Mouse (Mus musculus) heart, embryonic 14.5 days (tissue): ENCODE data around the gene Pccb. TPM values are rescaled to one million over a fixed set of nuclear protein-coding genes. Genes with fewer than 3 reads are reported as not detected.

Experiments used
- ATAC-seq: fragments of 200-750 bp; cut with Nextera tagmentation; 2 replicates; pipeline ENCODE4 v1.8.0; 2017; ENCODE audit warnings: low read depth, moderate TSS enrichment; ENCODE audit not compliant: insufficient number of reproducible peaks, insufficient read depth, low FRiP score
- H3K27ac ChIP-seq, 2 experiments: fragments of 200-500 bp in 1 of 2; fragments of 300-500 bp in 1 of 2; sonication (generic) in 1 of 2; replicated peaks in 1 of 2; 2 replicates each; pipeline ENCODE4 v1.5.1; 2012 to 2014; ENCODE audit warnings: low read depth in 2 of 2, low read length in 2 of 2, control low read depth in 1 of 2, mild to moderate bottlenecking in 1 of 2, mixed read lengths in 1 of 2; ENCODE audit not compliant: control insufficient read depth in 1 of 2, insufficient read depth in 1 of 2
- H3K27me3 ChIP-seq: fragments of 300-500 bp; sonication (generic); 2 replicates; pipeline ENCODE4 v1.6.1; 2014; ENCODE audit warnings: mild to moderate bottlenecking, low read length, control low read depth; ENCODE audit not compliant: control insufficient read depth, insufficient read depth
- H3K36me3 ChIP-seq: fragments of 300-500 bp; sonication (generic); 2 replicates; pipeline ENCODE4 v1.6.1; 2014; ENCODE audit warnings: mild to moderate bottlenecking, control low read depth, low read length, mixed read lengths; ENCODE audit not compliant: control insufficient read depth, insufficient read depth
- H3K4me1 ChIP-seq, 2 experiments: fragments of 200-500 bp in 1 of 2; fragments of 300-500 bp in 1 of 2; sonication (generic) in 1 of 2; 2 replicates each; pipeline ENCODE4 v1.6.1; 2012 to 2014; ENCODE audit warnings: low read length in 2 of 2, control low read depth in 1 of 2, mixed read lengths in 1 of 2; ENCODE audit not compliant: control insufficient read depth in 2 of 2, insufficient read depth in 2 of 2
- H3K4me2 ChIP-seq: fragments of 300-500 bp; sonication (generic); 2 replicates; pipeline ENCODE4 v1.6.1; 2014; ENCODE audit warnings: mild to moderate bottlenecking, low read length
- H3K4me3 ChIP-seq, 2 experiments: fragments of 200-500 bp in 1 of 2; fragments of 300-500 bp in 1 of 2; sonication (generic) in 1 of 2; 2 replicates each; pipeline ENCODE4 v1.5.1; 2012 to 2014; ENCODE audit warnings: low read length in 2 of 2, mild to moderate bottlenecking in 2 of 2, control low read depth in 1 of 2, low read depth in 1 of 2, moderate library complexity in 1 of 2; ENCODE audit not compliant: control insufficient read depth in 1 of 2, insufficient read depth in 1 of 2
- H3K9ac ChIP-seq: fragments of 300-500 bp; sonication (generic); 2 replicates; pipeline ENCODE4 v1.6.1; 2014; ENCODE audit warnings: mild to moderate bottlenecking, low read length
- H3K9me3 ChIP-seq: fragments of 300-500 bp; sonication (generic); 2 replicates; pipeline ENCODE4 v1.6.1; 2016; ENCODE audit warnings: low read length, control low read depth; ENCODE audit not compliant: control insufficient read depth
- WGBS: fragments of 180-500 bp; shearing (Covaris S2); extraction: QIAGEN DNeasy Blood & Tissue Kit; methylation state at CpG from one replicate; pipeline ENCODE4 v1.1.7; 2014; 5-methylcytosine and 5-hydroxymethylcytosine counted together
- polyA plus RNA-seq: library from polyadenylated mRNA; unstranded; fragments of >200 nt; fragmentation: Nextera tagmentation; extraction: Ambion mirVana; gene quantifications from 2 replicates; pipeline ENCODE4 v1.2.1, GENCODE M21; 2014

The Pccb gene
- polyA plus RNA-seq, 1 experiment from 2014 or later, result 30.4 TPM

- Histone ChIP-seq H3K9ac (no peak overlapping the region), H3K4me3 (no peak overlapping the region), H3K27me3 (no peaks in the 10 kb centered on the region), H3K27ac (peak overlapping the region; percentile 4 to 21; a peak in 1 of 4 replicates), H3K4me2 (no peak overlapping the region), H3K4me1 (no peaks in the 10 kb centered on the region), H3K9me3 (no peaks in the 10 kb centered on the region), H3K36me3 (peaks cover 17% of the 10 kb centered on the region)
- WGBS, result 51% methylated on average over 15 of the region's 15 CpGs
- ATAC-seq, result no peak
These were observed 16.8 kb downstream of the Pccb start for GRCm38 (mm10) chr9:101017734-101018516.

- no peaks in the 10 kb centered on the region for H3K9me3 ChIP-seq
- H3K36me3 ChIP-seq, result peaks cover 21% of the 10 kb centered on the region
- no peak overlapping the region for H3K27ac ChIP-seq
- no peaks in the 10 kb centered on the region for H3K27me3 ChIP-seq
- no peak overlapping the region for H3K4me3 ChIP-seq
- no peak overlapping the region for H3K4me2 ChIP-seq
- H3K4me1 ChIP-seq, result no peaks in the 10 kb centered on the region
- ATAC-seq, result no peak
- H3K9ac ChIP-seq, result no peak overlapping the region
- 89% methylated on average over 9 of the region's 9 CpGs for WGBS
These were observed 19.4 kb downstream of the Pccb start for GRCm38 (mm10) chr9:101015324-101015723.

GRCm38 (mm10) chr9:101012433-101012832 is 22.3 kb downstream of the Pccb start:
- H3K27ac ChIP-seq, result no peak overlapping the region
- no peak overlapping the region for H3K4me3 ChIP-seq
- H3K4me1 ChIP-seq, result no peaks in the 10 kb centered on the region
- whole genome bisulfite sequencing, result 59% methylated on average over 10 of the region's 10 CpGs
- no peaks in the 10 kb centered on the region for H3K27me3 ChIP-seq
- H3K36me3 ChIP-seq, result peaks cover 21% of the 10 kb centered on the region
- no peaks in the 10 kb centered on the region for H3K9me3 ChIP-seq
- no peak overlapping the region for H3K9ac ChIP-seq
- no peak overlapping the region for H3K4me2 ChIP-seq
- ATAC-seq, result no peak

- H3K27me3 ChIP-seq, result no peaks in the 10 kb centered on the region
- peaks cover 1% of the 10 kb centered on the region; the same call in 1 of the 2 replicates for H3K36me3 ChIP-seq
- H3K9me3 ChIP-seq, result 0 out of 2 replicates have a peak, but pooled peaks cover 12% of the 10 kb centered on the region
- H3K27ac ChIP-seq, result no peak overlapping the region
- 71% methylated on average over 4 of the region's 4 CpGs for WGBS
- no peak overlapping the region for H3K4me3 ChIP-seq
- H3K9ac ChIP-seq, result no peak overlapping the region
- ATAC-seq, result no peak
- H3K4me2 ChIP-seq, result no peak overlapping the region
- no peaks in the 10 kb centered on the region for H3K4me1 ChIP-seq
These were observed 28.8 kb downstream of the Pccb start for GRCm38 (mm10) chr9:101005866-101006265.

GRCm38 (mm10) chr9:101003302-101003701 is 31.4 kb downstream of the Pccb start:
- H3K9ac ChIP-seq, result no peak overlapping the region
- H3K27me3 ChIP-seq, result no peaks in the 10 kb centered on the region
- 89% methylated on average over 5 of the region's 5 CpGs for WGBS
- ATAC-seq, result no peak
- 0 out of 2 replicates have a peak, but pooled peaks cover 12% of the 10 kb centered on the region for H3K9me3 ChIP-seq
- no peak overlapping the region for H3K4me3 ChIP-seq
- H3K4me1 ChIP-seq, result no peaks in the 10 kb centered on the region
- H3K27ac ChIP-seq, result no peak overlapping the region
- H3K36me3 ChIP-seq, result peaks cover 14% of the 10 kb centered on the region
- no peak overlapping the region for H3K4me2 ChIP-seq

GRCm38 (mm10) chr9:101002841-101003240 is 31.9 kb downstream of the Pccb start:
- no peaks in the 10 kb centered on the region for H3K27me3 ChIP-seq
- no peaks in the 10 kb centered on the region for H3K4me1 ChIP-seq
- no peak overlapping the region for H3K9ac ChIP-seq
- H3K4me3 ChIP-seq, result no peak overlapping the region
- no peak overlapping the region for H3K27ac ChIP-seq
- no peak overlapping the region for H3K4me2 ChIP-seq
- no peak for ATAC-seq
- H3K36me3 ChIP-seq, result peaks cover 15% of the 10 kb centered on the region
- H3K9me3 ChIP-seq, result 0 out of 2 replicates have a peak, but pooled peaks cover 12% of the 10 kb centered on the region
- 94% methylated on average over 8 of the region's 8 CpGs for WGBS

GRCm38 (mm10) chr9:101002053-101002452 is 32.6 kb downstream of the Pccb start:
- Histone ChIP-seq H3K4me2 (no peak overlapping the region), H3K36me3 (peaks cover 15% of the 10 kb centered on the region), H3K4me3 (no peak overlapping the region), H3K9me3 (0 out of 2 replicates have a peak, but pooled peaks cover 12% of the 10 kb centered on the region), H3K4me1 (no peaks in the 10 kb centered on the region), H3K9ac (no peak overlapping the region), H3K27me3 (no peaks in the 10 kb centered on the region), H3K27ac (no peak overlapping the region)
- whole genome bisulfite sequencing, result 88% methylated on average over 4 of the region's 4 CpGs
- no peak for ATAC-seq
